Mouse (Mus musculus) gastrocnemius, adult 8-10 months (tissue): Measurements from ENCODE around the gene Phf21a. TPM values are rescaled to one million over a fixed set of nuclear protein-coding genes. Genes with fewer than 3 reads are reported as not detected.

Experiments
- DNase-seq, 2 experiments: peaks; one replicate each; pipeline ENCODE4 v3.0.0; 2022; ENCODE audit warnings: low spot score in 2 of 2
- total RNA-seq, 4 experiments: library from RNA; stranded (reverse); gene quantifications; 2 replicates each; pipeline ENCODE4 v1.2.4; 2022

Gene Phf21a
- total RNA-seq, 4 experiments from 2014 or later, result 20.7 to 25.6 (median 22.4) TPM

GRCm38 (mm10) chr2:92176292-92176691, 83.4 kb downstream of the Phf21a start:
- no peak for DNase-seq

DNA sequence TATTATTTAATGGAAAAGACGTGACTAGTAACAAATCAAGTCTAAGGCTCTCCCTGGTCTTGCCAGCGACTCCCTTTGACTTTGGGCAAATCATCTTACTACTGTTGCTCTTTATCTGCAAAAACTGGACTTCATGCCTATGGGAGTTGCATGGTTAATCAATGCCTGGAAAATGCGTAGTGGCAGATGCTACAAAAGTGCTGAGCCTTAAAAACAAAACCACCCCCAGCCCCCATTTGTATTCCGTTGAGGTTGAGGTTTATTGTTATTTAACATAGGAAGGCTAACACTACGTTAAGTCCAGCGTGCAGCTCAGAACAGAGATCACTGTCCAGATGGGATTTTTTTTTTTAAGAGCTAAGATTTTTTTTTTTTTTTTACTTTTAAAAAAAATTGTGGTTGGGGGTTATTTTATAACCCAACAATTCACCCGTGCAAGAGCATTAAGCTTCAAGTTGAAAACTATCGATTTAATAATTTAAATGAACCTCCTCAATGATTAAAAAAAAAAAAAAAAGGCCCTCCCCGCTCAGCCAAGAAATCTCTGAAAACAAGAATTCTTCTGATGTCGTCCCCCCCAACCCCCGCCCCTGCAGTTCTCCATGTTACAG, 89.3 kb downstream of the Phf21a start:
- no peak for DNase-seq

GRCm38 (mm10) chr2:92182981-92183501, 90.1 kb downstream of the Phf21a start:
- peak; percentile 61 to 78 for DNase-seq

- peak; percentile 90 to 92 for DNase-seq
Measured at GRCm38 (mm10) chr2:92183613-92184076, 90.7 kb downstream of the Phf21a start.

DNA sequence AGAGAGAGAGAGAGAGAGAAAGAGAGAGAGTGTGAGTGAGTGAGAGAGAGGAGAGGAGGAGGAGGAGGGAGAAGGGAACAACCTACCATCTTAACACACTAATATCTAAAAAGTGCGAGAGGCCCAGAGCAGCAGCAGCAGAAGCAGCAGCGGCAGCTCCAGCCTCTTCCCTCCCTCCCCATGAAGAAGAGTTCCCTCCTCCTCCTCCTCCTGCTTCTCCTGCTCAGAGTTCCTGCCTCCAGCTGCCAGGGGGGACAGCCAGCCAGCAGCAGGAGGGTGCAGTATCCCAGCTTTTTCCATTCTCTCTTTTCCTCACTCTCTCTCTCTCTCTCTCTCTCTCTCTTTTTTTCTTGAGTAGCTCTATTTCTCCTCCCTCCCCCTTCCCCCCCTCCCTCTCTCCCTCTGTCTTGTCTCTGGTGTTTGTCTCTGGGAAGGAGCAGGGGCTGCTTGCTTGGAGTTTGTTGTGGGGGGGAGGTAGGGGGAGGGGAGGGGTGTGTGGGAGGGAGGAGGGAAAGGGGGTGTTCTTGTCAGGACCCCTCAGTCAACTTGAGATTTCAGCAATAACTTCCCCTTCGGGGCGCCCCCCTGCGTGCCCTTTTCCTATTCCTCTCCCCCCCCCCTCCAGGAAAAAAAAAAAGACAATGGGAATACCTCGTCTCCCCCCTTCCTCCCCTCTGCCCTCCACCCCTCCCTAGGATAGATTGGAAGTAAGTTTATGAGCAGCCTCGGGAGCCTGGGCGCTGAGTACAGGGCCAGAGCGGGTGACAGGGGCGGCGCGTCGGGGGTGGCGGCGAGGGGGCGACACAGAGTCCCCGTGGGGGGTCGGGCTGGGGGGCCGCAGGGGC, 91.4 kb downstream of the Phf21a start:
- peak; percentile 14 to 33 for DNase-seq

DNA sequence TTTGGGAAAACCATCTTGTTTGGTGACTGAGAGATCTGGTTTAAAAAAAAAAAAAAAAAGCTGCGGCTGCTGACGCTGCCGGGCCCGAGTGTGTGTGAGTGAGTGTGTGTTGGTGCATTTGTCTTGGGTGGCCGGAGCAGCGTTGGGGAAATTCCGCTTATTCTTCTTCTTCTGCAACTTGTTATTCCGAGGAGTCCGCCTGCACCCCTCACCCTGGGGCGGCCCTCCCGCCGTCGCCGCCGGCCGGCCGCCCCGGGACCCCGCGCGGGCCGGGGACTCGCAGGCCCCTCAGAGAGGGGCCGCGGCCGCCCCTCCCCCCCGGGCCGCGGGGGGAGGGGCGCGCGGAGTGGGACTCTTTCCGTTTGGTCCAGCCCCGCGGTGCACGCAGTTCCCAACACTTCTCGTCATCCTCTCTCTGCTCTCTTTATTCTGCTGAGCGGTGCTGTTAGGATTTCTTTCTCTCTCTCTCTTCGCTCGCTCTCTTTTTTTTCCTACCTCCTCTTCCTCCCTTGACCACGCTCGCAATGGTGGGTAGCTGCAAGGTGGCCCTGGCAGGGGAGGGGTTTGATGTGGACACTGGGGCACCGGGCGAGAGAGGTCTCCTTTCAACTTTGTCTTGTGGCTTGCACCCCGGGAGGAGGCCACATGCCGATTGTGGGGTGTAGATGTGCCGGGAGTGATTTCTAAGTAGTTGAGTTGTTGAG, 92.3 kb downstream of the Phf21a start:
- peak; percentile 10 to 19 for DNase-seq

- DNase-seq, result no peak
Measured at GRCm38 (mm10) chr2:92185766-92186450, 93.0 kb downstream of the Phf21a start.

GRCm38 (mm10) chr2:92187061-92187460, 94.1 kb downstream of the Phf21a start:
- no peak for DNase-seq

- DNase-seq, result no peak
Measured at GRCm38 (mm10) chr2:92188744-92189143, 95.8 kb downstream of the Phf21a start.

- no peak for DNase-seq
Measured at GRCm38 (mm10) chr2:92190960-92191359, 98.0 kb downstream of the Phf21a start.

DNA sequence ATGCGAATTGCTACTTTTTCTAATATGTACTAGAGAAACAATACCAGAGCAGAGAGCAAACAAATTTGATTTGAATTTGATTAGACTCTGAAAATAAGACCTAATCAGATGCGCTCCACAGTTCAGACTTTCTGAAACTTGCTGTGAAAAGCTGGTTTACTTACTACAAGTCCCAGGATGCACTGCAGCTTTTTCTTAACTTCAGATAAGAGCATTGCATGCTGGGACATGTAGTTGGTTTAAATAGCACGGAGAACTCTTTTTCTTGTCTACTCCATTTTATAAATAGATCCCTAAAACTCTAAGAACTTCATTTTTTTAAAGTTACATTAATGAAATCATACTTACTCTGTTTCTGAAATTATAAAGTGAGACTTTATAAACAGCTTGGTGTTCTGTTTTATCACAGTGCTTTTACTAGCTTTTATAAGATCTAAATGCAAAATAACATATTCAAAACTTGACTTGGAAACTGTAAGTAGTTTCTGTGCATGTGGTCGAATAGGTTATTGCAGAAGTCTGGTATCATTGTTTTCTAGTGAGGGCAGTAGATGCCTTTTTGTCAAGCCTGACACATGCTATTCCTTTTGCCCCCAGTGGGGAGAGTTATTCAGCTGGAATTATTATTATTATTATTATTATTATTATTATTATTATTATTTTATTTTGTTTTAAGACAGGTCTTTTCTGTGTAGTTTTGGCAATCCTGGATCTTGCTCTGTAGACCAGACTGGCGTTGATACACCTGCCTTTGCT, 99.1 kb downstream of the Phf21a start:
- DNase-seq, result no peak

- no peak for DNase-seq
Measured at GRCm38 (mm10) chr2:92198126-92198525, 105.2 kb downstream of the Phf21a start.

GRCm38 (mm10) chr2:92198747-92199146, 105.8 kb downstream of the Phf21a start:
- no peak for DNase-seq

DNA sequence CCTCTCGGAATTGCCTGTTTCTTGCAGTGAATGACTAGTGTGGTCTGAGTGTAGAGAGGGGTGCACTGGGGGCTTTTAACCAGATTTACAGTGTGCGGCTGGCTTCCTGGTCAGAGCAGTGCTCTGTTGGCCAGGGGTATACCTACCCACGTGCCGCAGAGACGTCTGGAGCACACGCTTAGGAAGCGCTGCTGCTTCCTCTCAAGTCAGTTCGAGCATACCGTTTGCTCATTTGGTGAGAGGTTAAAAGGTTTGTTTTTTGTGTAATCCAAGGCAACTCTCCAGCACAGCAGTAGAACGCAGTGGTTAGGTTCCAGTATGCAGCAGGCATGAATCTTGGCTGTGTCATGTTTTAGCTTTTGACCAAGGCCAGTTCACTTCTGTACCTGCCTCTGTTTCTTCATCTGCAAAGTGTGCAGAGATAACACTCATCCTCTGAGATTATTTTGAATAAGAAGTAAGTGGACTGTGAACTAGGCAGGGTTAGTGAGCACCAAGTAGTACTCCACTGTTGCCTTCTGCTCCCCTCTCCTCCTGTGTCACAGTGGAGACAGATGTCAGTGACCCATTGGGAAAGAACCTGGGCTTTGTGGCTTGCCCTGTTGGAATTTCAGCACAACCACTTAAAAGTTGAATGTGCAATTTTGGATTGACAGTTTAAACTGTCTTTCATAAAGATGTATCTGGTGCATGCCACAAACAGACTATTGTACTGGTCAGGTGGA, 106.8 kb downstream of the Phf21a start:
- DNase-seq, result no peak

- no peak for DNase-seq
Measured at GRCm38 (mm10) chr2:92202319-92203040, 109.6 kb downstream of the Phf21a start.

- no peak for DNase-seq
Measured at GRCm38 (mm10) chr2:92205010-92205639, 112.2 kb downstream of the Phf21a start.

DNA sequence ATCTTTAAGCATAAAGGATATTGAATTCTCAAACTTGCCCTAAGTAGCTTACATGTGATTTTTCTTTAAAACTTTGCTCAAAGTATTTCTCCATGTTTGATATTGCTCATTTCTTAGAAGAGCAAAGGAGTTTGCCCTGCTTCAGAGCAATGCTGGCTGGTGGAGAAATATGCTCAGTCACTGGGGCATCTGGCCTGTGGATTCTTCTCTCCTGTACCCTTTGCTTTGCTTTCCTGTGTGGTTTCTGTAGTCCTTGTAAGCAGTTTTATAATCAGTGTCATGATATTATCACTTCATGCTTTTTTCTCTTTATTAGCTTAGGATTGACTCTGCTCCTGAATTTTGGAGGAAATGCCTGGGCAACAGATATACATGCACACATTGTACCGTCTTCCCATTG, 117.5 kb downstream of the Phf21a start:
- DNase-seq, result no peak

DNA sequence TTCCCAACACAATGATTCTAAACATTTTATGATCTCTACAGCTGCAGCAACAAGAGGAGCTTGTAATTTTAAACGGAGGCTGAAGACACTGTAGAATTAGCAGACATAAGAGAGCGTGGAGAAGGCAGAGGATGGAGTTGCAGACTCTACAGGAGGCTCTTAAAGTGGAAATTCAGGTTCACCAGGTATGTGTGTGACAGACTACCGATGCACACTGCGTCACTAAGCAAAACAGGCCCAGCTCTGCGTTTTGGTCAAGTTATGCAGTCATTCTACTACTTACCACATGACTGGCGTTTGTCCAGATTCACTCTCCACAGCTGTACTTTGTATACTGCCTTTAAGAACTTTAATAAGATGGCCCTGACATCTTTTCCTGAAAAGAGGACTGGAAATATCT, 128.5 kb downstream of the Phf21a start:
- DNase-seq, result no peak

- no peak for DNase-seq
Measured at GRCm38 (mm10) chr2:92225592-92225991, 132.7 kb downstream of the Phf21a start.
